Mouse (Mus musculus) lung, postnatal 10 days (tissue): ENCODE measurements around the gene Lmln.
"Not testable (repeated sequence)": the region's sequence is repeated elsewhere in the genome, so short reads cannot be mapped to it uniquely, and the experiment has no call there.

ENCODE experiments used
- DNase-seq: peaks from one replicate; pipeline ENCODE4 v3.0.0; 2021

The Lmln gene

GRCm38 (mm10) chr16:33058033-33058432, 4.3 kb upstream of the Lmln start:
- DNase-seq, result no peak

- not testable (repeated sequence) for DNase-seq
Observed at GRCm38 (mm10) chr16:33058656-33059055, 3.7 kb upstream of the Lmln start.

DNA sequence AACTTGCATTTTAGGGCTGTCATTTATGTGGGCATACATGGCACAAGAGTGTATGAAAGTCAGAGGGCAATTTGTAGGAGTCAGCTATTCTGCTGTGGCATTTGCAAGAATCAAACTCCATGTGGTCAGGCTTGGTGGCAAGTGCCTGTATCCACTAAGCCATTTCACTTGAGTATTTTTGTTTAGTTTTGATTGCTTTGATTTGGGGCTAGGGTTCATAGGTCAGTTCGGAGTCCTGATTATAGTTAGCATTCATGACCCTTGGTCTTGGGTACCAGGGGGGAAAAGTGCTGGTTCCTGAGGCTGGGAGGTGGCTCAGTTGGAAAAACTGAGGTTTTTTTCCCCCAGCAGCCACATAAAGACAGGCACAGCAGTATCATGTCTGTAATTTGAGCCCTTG, 2.9 kb upstream of the Lmln start:
- no peak for DNase-seq

GRCm38 (mm10) chr16:33060926-33061325, 1.4 kb upstream of the Lmln start:
- no peak for DNase-seq

- no peak for DNase-seq
Observed at GRCm38 (mm10) chr16:33061400-33061799, 921 bp upstream of the Lmln start.

DNA sequence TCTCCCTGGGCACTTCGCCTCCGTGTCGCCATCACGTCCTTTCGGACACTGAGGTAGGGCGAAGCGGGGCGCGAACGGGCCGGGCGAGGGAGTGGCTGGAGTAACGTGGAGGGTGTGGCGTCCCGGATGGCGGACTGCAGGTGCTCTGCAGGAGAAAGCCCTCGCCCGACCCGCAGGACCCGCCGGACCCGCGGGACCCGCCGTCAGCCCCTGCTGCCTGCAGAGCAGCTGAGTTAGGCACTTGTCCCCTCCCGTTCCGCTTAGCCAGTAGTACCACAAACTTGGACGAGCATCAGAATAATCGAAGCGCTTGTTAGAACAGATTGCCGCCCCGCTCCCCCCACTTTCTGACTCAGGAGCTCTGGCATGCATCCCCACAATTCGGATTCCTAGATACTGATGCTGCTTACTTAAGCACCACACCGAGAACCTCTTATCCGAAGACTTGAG, 386 bp downstream of the Lmln start:
- DNase-seq, result peak; percentile 66

- no peak for DNase-seq
Observed at GRCm38 (mm10) chr16:33063267-33063666, 946 bp downstream of the Lmln start.

- no peak for DNase-seq
Observed at GRCm38 (mm10) chr16:33064636-33065035, 2.3 kb downstream of the Lmln start.

- DNase-seq, result no peak
Observed at GRCm38 (mm10) chr16:33070928-33071327, 8.6 kb downstream of the Lmln start.

- DNase-seq, result no peak
Observed at GRCm38 (mm10) chr16:33072871-33073557, 10.7 kb downstream of the Lmln start.

DNA sequence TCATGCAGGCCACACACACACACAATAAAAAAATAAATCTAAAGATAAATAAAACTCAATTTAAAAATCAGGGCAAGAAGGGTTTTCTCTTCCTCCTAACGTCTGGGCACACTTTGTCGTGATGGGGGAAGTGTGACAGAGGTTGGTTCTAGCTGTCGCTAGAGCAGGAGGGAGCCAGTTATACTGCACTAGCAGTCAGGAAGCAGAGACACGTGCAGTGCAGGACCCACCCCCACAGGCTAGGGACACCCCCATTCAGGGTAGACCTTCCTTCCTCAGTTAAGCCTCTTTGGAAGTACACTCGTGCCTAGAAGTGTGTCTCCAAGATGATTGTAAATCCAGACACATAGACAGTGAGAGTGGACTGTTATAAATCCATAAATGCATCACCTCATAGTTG, 12.6 kb downstream of the Lmln start:
- DNase-seq, result no peak

DNA sequence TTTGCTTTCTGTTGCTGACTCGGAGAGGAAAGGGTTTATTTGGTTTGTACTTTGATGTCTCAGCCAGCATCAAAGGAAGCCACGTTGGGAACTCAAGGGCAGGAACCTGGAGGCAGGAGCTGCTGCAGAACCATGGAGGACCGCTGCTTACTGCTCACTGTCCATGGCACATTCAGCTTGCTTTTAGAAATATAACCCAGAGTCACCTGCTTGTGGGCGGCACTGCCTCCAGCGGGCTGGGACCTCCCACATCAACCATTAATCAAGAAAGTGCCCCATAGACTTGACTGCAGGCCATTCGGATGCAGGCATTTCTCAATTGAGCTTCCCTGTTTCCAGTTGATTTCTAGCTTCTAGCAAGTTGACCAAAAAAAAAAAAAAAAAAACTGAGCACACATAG, 13.8 kb downstream of the Lmln start:
- DNase-seq, result no peak

GRCm38 (mm10) chr16:33077069-33077627, 14.8 kb downstream of the Lmln start:
- DNase-seq, result no peak

GRCm38 (mm10) chr16:33080063-33080462, 17.7 kb downstream of the Lmln start:
- DNase-seq, result no peak

DNA sequence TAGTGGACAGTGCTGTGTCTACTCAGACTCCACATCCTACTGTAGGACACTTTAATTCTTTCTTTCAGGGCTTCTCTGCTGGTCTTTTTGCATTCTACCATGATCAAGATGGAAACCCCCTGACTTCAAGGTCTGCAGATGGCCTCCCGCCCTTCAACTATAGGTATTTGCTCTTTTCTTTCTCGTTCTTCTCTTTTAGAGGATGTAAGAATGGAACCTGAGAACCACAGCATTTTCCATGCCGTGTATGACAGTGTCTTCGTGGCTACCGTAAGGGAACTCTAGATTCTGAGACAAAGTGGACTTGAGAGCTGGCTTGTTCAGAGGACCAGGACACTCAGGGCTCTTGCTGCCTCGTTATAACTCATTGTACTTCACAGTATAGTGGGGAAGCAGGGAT, 20.6 kb downstream of the Lmln start:
- no peak for DNase-seq

DNA sequence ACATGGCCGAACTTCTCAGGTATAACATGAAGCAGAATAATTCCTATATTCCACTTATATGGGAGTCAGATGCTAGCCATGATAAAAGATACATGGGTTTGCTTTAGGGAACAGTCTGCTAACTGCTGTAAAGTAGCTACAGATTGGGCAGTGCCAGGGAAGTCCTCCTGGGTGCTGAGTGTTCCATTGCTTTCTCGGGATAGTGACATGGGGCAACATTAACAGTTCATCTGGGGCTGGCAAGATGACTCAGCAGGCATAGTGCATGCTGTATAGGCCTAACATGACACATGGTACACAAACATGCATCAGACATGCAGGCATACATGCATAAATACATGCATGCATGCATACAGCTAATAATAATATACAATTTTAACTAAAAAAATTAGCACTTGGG, 21.7 kb downstream of the Lmln start:
- DNase-seq, result no peak

DNA sequence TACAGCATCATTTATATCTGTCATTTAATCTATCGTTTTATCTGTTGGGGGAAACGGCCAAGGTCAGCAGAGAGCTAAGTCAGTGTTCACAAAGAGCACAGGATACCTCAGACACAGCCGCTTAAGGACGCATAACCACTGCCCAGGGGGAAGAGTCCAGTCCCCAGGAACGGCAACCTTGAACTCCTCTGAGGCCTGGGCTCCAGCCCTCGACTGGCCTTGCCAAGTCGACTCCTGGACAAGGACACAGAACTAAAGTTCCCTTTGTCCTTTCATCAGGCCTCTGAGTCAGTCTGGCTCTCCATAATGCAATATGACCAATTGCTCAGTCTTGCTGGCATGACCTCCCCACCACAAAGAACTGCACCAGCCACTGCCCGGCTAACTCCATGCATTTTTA, 23.3 kb downstream of the Lmln start:
- no peak for DNase-seq

GRCm38 (mm10) chr16:33113726-33114125, 51.4 kb downstream of the Lmln start:
- DNase-seq, result no peak

GRCm38 (mm10) chr16:33123373-33123772, 61.1 kb downstream of the Lmln start:
- no peak for DNase-seq

- peak; percentile 11 for DNase-seq
Observed at GRCm38 (mm10) chr16:33123938-33124820, 61.9 kb downstream of the Lmln start.

- no peak for DNase-seq
Observed at GRCm38 (mm10) chr16:33127052-33127451, 64.7 kb downstream of the Lmln start.

GRCm38 (mm10) chr16:33130731-33131130, 68.4 kb downstream of the Lmln start:
- DNase-seq, result peak; percentile 56

- no peak for DNase-seq
Observed at GRCm38 (mm10) chr16:33133186-33133585, 70.9 kb downstream of the Lmln start.

- DNase-seq, result no peak
Observed at GRCm38 (mm10) chr16:33135167-33135566, 72.8 kb downstream of the Lmln start.
